Mouse (Mus musculus): ENCODE data around the gene Mfsd5. TPM values are rescaled to one million over a fixed set of nuclear protein-coding genes. Genes with fewer than 3 reads are reported as not detected.

The Mfsd5 gene
- 10 to 100 TPM; 38.3 to 48.5 (median 42.1) TPM for total RNA-seq (2022)

DNA sequence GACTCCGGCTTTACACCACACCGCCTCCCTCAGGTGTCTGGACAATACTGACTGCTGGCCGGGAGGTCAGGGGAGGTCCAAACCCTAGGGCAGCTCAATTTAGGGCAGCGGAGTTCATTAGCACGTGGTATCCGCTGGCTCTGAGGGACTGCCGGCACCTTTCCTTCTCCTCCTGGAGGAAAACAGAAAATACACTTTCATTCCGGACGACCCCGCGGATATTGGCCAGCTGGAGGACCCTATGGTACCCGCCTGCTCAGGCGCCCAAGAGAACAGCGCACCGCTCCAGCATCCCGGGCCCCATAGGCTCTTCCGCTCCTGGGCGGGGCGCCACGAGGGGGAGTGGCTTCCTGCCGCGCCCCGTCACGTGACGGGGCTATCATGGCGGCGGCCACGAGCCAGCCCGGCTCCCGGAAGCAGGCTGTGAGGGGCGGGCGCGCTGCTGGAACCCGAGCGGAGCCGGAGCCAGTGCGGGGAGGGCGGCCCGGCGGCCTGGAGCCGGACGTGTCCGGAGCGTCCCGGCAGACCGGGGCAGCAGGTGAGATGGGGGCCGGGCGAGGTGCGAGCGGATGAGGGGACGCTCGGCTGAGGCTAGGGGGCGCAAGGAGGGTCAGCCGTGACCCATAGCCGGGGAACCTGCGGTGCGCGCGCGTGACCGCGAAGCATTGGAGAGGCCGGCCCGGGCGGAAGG lies at the start of gene Mfsd5:
Gene Mfsd5 (plus strand): TSS at position 363 of the 691 bp plus-strand sequence.
- peak; percentile 67 to 77 for DNase-seq (ENCODE audit: low spot score in 2 of 2)

DNA sequence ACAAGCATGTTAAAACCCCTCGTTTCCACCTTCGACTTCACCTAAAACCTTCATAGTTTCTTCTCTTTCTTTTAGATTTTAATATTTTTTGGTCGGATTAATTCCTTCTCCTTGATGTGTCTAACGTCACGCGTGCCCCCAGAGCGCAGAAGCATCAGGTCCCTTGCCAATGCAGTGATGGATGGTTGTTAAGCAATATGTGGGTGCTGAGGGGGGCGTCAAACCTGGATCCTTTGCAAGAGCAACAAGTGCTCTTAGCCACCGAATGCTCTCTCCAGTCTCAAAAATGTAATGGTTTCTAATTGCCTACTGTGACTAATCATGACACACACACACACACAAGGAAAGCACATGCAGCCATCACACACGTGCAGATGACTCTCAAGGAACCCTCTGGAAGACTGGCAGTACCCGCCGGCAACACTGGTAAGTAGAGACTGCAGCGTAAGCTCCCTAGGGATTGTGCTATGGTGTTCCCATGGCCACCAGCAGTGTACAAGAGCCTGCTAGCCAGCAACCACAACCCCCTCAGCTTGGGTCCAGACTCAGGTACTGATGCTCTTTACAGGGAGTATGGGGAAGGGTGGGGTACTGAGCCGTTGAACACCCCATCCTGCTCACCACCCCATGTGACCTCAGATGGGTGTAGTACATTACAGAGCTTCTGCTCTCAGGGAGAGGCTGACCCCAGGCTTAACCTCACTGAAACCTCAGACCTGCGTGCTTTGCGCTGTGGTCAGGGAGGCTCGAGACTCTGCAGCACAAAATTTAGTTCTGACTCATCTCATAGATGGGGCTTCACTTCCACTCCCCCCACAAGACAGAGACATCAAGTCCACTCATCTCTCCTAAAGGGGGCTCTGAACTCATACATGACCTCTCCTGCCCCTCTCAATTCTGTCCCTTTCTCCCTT lies 48.6 kb upstream of the Mfsd5 start:
- DNase-seq (ENCODE audit: low spot score in 2 of 2) = no peak

DNA sequence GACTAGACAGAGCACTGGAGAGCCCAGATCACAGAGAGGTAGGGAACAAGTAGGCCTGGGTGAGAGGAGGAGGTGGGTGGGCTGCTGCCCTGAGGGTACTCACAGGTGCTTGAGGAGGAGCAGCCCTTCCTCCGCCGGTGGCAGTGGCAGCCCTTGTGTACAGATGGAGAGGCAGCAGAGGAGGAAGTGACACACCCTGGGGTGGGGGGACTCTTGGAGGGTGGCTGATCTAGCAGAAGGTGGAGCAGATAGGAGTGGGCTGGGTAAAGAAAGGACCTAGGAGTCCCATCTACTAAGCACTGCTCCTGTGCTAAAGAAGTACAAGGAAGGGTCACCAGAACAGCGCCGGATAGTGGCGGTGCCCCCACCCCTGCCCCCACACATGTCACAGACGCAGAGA lies 47.5 kb upstream of the Mfsd5 start, which contains the start of gene Itgb7:
Gene Itgb7 (minus strand): TSS at position 197 of the 400 bp plus-strand sequence.
- DNase-seq (ENCODE audit: low spot score in 2 of 2) = no peak

DNA sequence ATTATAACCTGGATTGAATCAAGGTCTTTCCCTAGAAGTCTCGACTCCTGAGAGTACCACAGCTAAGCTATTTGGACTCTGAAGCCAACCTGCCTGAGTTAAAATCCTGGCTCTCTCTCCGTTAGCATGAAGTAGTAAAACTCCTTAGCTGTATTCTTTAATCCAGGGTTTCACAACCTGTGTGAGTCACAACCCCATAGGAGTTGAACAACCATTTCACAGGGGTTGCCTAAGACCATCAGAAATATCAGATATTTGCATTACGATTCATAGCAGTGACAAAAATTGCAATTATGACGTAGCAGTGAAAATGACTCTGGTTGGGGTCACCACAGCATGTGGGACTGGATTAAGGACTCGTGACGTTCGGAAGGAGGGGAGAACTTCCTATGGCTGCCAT lies 46.5 kb upstream of the Mfsd5 start:
- no peak for DNase-seq (ENCODE audit: low spot score in 2 of 2)

DNA sequence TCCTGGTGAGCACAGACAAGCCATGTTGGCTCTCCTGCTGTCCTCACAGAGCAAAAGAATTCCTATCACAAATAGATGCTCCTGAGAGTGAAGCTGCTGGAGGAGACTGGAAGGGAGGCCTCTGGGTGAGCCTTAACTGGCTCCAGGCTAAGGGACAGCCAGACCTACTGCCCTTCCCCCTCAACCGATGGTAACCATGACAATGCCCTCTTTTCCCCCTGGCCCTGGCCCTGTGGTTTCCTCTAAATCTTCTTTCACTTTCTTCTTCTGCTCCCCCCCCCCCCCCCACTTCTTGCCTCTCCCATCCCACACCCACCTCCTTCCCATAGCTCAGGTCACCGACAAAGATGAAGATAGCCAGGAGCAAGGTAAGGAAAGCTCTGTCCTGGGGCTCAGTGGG lies 45.4 kb upstream of the Mfsd5 start:
- DNase-seq (ENCODE audit: low spot score in 2 of 2) = no peak

DNA sequence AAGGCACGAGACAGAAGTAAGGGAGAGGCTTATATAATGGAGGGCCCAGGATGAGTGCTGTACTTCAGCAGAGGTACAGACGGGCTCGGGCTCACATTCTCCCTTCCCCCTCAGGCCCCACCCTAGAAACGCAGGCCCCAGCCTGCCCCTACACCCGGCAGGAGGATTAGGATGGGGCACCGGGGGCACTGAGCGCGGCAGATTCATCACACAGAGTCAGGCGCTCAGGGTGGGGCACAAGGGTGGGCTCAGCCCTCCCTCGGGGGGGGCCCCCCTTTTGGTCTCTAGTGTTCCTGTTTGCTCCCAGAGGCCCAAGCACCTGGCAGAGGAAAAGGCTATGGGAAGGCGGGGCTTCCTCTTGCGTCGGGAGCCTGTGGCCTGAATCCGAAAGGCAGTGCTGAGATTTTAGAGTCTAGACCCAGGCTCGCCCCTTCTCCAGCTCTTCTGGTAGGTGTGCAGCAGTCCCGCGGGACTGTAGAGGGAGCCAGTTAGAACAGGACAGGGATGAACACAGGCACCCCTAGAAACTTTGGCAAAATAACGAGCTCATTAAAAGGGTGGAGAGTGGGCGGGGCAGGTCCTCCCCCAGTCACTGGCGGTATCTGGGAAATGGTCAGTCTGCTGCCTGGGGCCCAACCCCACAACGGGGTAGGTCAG lies 43.8 kb upstream of the Mfsd5 start:
- DNase-seq (ENCODE audit: low spot score in 2 of 2) = no peak

- no peak for DNase-seq (ENCODE audit: low spot score in 2 of 2)
Observed at GRCm38 (mm10) chr15:102238543-102239259, 40.6 kb upstream of the Mfsd5 start.

DNA sequence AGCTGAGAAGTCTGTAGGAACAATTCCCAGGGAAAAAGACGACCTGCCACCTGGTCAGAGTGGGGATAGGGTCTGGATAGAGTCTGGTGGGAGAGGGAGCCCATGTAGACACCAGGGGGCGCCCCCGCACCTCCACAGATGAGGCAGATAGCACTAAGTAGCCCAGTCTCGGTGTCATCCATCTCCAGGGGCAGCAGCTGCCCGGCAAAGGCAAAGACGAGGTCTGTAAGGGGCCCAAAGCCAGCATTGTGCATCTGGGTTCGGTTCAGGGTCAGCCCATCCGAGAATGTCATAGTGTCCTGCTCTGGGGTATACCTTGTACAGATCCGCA lies 40.0 kb upstream of the Mfsd5 start:
- DNase-seq (ENCODE audit: low spot score in 2 of 2) = no peak

- no peak for DNase-seq (ENCODE audit: low spot score in 2 of 2)
Observed at GRCm38 (mm10) chr15:102239851-102240250, 39.4 kb upstream of the Mfsd5 start.

- no peak for DNase-seq (ENCODE audit: low spot score in 2 of 2)
Observed at GRCm38 (mm10) chr15:102240607-102241006, 38.6 kb upstream of the Mfsd5 start.

DNA sequence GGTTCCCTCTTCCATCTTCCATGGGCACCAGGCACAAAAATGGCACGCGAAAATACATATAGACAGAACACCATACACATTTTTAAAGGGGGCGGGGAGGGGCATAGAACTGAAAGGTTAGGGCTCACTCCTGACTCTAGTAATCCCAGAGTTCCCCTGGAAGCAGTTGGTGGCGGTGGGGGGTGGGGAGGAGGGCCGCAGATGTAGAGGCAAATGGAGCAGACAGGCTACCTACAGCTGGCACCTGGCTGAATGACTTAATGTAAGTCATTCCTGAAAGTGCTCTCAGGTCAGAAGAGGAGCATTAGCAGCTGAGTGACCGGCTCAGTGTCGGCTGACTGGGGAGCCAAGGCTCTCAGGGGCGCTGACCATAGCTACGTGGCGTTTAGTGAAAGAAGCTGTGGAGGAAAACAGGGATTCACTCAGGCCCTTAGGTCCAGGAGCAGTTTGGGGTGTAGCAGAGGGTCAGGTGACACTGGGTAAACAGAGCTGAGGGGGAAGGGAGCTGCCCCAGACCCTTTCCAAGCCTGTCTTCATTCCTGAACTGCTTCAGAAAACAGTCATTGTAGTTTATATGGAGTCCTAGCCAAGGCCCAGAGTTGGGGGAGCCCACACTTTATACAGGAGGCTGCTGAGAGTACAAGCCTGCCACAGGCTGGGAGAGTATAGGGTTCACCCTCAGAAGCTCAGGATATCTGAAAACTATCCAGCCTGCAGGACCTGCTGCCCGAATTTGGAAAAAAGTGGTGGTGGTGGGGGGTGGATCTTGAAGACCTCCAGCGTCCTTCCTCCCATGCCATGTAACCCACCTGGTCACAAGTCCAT lies 36.6 kb upstream of the Mfsd5 start:
- no peak for DNase-seq (ENCODE audit: low spot score in 2 of 2)

GRCm38 (mm10) chr15:102243229-102244190 lies 35.7 kb upstream of the Mfsd5 start:
- DNase-seq (ENCODE audit: low spot score in 2 of 2) = no peak

DNA sequence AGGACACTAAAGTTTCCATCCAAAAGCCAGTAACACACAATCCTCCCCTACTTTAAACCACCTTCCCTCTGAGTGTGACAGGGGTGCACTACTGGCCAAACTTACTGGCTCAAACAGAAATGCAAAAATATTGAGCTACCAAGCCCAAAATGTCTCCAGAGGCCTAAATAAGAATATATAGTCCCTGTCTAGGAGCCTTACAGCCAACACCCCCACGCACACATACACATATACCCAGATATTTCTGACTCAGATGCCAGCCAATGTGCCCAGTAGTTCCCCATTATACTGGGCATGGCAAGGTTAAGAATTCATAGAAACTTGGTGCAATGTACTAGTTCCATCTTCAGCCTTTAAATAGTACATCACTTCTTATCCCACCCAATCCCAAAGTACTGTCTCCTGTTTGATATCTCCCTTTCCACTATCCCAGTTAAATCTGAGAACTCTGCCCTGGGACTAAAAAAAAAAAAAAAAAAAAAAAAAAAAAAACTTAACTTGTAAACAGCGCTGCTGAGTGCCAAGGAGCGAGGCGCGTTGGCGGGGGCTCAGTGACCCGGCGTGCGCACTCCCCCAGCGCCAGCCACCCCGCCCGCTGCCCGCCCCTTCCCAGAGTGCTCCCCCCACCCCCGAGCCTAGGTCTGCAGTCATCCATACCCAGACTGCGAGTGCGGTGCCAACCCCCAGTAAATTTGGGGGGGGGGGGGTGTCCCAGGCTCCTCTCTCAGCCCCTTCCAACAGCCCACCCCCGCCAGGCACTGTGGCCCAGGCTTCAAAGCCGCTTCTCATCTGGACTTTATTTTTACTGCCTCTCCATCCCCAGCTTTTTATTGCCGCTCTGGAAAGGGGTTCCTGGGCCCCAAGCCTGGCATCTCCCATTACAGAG lies 34.7 kb upstream of the Mfsd5 start:
- DNase-seq (ENCODE audit: low spot score in 2 of 2) = no peak

GRCm38 (mm10) chr15:102245461-102245881 lies 33.8 kb upstream of the Mfsd5 start:
- no peak for DNase-seq (ENCODE audit: low spot score in 2 of 2)

DNA sequence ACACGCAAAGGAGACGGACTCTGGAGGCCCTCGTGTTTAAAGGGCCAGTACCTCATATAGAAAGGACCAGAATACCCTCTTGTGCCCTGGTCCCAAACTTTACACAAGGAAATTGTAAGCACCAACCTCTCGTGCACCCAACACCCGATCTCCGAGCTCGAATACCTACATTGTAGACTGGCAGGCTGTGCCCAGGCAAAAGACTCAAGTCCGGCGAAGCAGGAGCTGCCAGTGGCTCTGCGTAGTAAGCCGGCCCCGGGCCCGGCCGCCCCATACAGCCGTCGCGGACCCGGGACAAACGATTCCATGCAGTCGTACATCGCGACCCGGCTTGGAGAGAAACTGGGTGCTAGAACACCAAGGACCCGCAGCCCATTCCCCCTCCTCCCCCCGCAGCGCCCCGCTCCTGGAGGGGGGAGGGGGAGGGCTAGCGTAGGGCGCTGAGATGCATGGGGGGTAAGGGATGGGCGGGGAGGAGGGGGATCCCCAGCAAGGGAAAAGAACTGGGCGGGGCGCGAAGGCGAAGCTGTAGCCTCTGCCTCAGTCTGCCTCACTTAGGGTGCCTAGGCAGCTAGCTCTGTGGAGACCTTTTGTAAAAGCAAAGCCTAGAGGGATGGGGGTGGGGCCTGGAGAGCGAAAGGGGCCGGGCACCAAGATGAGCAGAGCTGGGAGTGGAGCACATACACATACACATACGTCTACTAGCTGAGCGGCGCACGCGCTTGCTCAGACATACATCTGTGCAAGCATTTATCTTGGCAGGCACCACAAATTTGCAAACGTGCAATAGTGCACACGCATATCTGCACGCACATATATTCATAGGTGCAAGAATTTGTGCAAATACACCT lies 33.1 kb upstream of the Mfsd5 start:
- DNase-seq (ENCODE audit: low spot score in 2 of 2) = peak; percentile 59 to 83

- peak; percentile 79 to 89 for DNase-seq (ENCODE audit: low spot score in 2 of 2)
Observed at GRCm38 (mm10) chr15:102246866-102247251, 32.4 kb upstream of the Mfsd5 start.
